Mouse (Mus musculus) forebrain, embryonic 10.5 days (tissue): ENCODE data around the gene Timd4. TPM values are rescaled to one million over a fixed set of nuclear protein-coding genes. Genes with fewer than 3 reads are reported as not detected.

ENCODE experiments used
- DNase-seq: peaks from one replicate; pipeline ENCODE4 v3.0.0-alpha.2; 2017; ENCODE audit warnings: low spot score; ENCODE audit errors: extremely low spot score
- H3K27ac ChIP-seq: fragments of 300-500 bp; sonication (generic); 2 replicates; pipeline ENCODE4 v1.5.1; 2016; ENCODE audit warnings: mild to moderate bottlenecking
- H3K27me3 ChIP-seq: fragments of 300-500 bp; sonication (generic); 2 replicates; pipeline ENCODE4 v1.6.1; 2016; ENCODE audit warnings: mild to moderate bottlenecking; ENCODE audit not compliant: poor library complexity, severe bottlenecking
- H3K36me3 ChIP-seq: fragments of 300-500 bp; sonication (generic); replicated peaks from 2 replicates; pipeline ENCODE4 v1.6.1; 2016; ENCODE audit warnings: mild to moderate bottlenecking, moderate library complexity
- H3K4me1 ChIP-seq: fragments of 300-500 bp; sonication (generic); 2 replicates; pipeline ENCODE4 v1.6.1; 2016
- H3K4me3 ChIP-seq: fragments of 300-500 bp; sonication (generic); 2 replicates; pipeline ENCODE4 v1.5.1; 2016; ENCODE audit warnings: mild to moderate bottlenecking, moderate library complexity
- H3K9me3 ChIP-seq: fragments of 300-500 bp; sonication (generic); 2 replicates; pipeline ENCODE4 v1.6.1; 2016; ENCODE audit warnings: mild to moderate bottlenecking, moderate library complexity
- WGBS: fragments of 180-500 bp; shearing (Covaris S2); methylation state at CpG from one replicate; pipeline ENCODE4 v1.1.7; 2016; 5-methylcytosine and 5-hydroxymethylcytosine counted together
- polyA plus RNA-seq: library from polyadenylated mRNA; unstranded; fragments of >200 nt; fragmentation: Nextera tagmentation; extraction: Ambion mirVana; gene quantifications from 2 replicates; pipeline ENCODE4 v1.2.1, GENCODE M21; 2016

The Timd4 gene
- polyA plus RNA-seq, 1 experiment from 2014 or later = 0.22 TPM

- Histone ChIP-seq H3K4me3 (no peak overlapping the region), H3K36me3 (no peaks in the 10 kb centered on the region), H3K27me3 (no peaks in the 10 kb centered on the region), H3K27ac (no peak overlapping the region), H3K9me3 (no peaks in the 10 kb centered on the region), H3K4me1 (0 out of 2 replicates have a peak, but pooled peaks cover 4% of the 10 kb centered on the region)
- 88% methylated on average over 7 of the region's 7 CpGs for WGBS
- no peak for DNase-seq
These were observed 58.0 kb downstream of the Timd4 start for GRCm38 (mm10) chr11:46868594-46868993.

GRCm38 (mm10) chr11:46875774-46876173, 65.2 kb downstream of the Timd4 start:
- no peak overlapping the region for H3K27ac ChIP-seq
- no peaks in the 10 kb centered on the region for H3K9me3 ChIP-seq
- no peak for DNase-seq
- 81% methylated on average over 1 of the region's 1 CpGs for WGBS
- no peaks in the 10 kb centered on the region for H3K27me3 ChIP-seq
- no peaks in the 10 kb centered on the region for H3K4me1 ChIP-seq
- H3K4me3 ChIP-seq = no peak overlapping the region
- H3K36me3 ChIP-seq = no peaks in the 10 kb centered on the region

- Histone ChIP-seq H3K9me3 (no peaks in the 10 kb centered on the region), H3K27ac (no peak overlapping the region), H3K4me3 (no peak overlapping the region), H3K27me3 (no peaks in the 10 kb centered on the region), H3K36me3 (no peaks in the 10 kb centered on the region), H3K4me1 (no peaks in the 10 kb centered on the region)
- WGBS = 81% methylated on average over 2 of the region's 2 CpGs
- no peak for DNase-seq
These were observed 71.9 kb downstream of the Timd4 start for GRCm38 (mm10) chr11:46882456-46882855.

GRCm38 (mm10) chr11:46889093-46889492, 78.5 kb downstream of the Timd4 start:
- Histone ChIP-seq H3K4me3 (no peak overlapping the region), H3K27ac (no peak overlapping the region), H3K36me3 (no peaks in the 10 kb centered on the region), H3K4me1 (no peaks in the 10 kb centered on the region), H3K27me3 (no peaks in the 10 kb centered on the region), H3K9me3 (no peaks in the 10 kb centered on the region)
- WGBS = 91% methylated on average over 3 of the region's 3 CpGs
- DNase-seq = no peak

Other genes starting within 250 kb of the Timd4 start
- not detected in 2 replicates for gene BC053393, start 239.3 kb upstream of the Timd4 start, polyA plus RNA-seq
- not detected in 2 replicates for gene Dppa1, start 181.5 kb upstream of the Timd4 start, polyA plus RNA-seq
- 0.11 and 0.12 TPM in 2 replicates for gene Timd2, start 103.7 kb upstream of the Timd4 start, polyA plus RNA-seq
- gene Havcr1, start 75.7 kb upstream of the Timd4 start, polyA plus RNA-seq = 0.07 TPM in 1 of 2 replicates, not detected in the other